Mouse (Mus musculus) embryo, embryonic 11 days (tissue): ENCODE measurements around the gene Aff1.

Source experiments
- DNase-seq: peaks from one replicate; pipeline ENCODE4 v3.0.0-alpha.2; 2015

Aff1 gene

DNA sequence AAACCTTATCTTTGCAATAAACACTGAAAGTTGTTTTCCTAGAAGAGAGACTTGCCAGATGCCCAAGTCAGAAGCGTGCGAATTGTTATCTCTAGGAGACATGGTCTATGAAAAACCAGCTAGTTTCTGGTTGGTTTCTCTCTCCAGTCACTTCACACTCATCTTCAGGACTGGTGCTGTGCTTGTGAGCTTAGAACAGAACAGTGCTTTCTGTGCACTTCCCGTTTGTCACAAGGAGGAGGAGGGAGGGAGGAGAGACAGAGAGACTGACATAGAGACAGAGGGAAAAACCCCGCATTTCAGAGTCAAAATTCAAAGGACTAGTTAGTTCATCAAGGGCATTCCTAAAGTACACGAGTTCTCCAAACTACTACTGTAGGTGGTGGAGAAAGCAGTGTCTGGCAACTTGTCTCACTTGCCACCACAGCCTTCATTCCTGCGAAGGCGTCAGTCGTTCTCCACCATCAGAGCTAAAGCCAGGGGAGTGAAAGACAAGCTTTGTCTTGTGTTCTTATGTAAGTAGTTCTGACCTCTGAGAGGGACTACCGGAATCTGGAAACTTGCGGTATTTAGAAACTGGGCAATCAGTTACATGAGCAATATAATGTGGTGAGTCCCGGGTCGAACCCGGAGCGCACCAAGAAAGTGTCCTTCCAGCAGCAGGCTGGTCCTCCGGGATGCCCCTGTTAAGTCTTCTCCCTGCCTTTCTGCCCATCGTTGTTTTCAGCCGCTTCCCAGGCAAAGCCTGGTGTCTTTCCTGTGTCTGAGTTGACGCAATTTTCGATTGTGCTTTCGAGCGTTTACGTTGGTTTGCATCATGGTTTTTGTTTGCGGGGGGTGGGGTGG lies 60.7 kb downstream of the Aff1 start:
- peak; percentile 56 for DNase-seq

GRCm38 (mm10) chr5:103753511-103754329 lies 61.5 kb downstream of the Aff1 start:
- peak; percentile 95 for DNase-seq

GRCm38 (mm10) chr5:103754330-103755134 lies 62.4 kb downstream of the Aff1 start:
- peak; percentile 70 for DNase-seq

GRCm38 (mm10) chr5:103755135-103755487 lies 62.9 kb downstream of the Aff1 start:
- DNase-seq, result no peak

DNA sequence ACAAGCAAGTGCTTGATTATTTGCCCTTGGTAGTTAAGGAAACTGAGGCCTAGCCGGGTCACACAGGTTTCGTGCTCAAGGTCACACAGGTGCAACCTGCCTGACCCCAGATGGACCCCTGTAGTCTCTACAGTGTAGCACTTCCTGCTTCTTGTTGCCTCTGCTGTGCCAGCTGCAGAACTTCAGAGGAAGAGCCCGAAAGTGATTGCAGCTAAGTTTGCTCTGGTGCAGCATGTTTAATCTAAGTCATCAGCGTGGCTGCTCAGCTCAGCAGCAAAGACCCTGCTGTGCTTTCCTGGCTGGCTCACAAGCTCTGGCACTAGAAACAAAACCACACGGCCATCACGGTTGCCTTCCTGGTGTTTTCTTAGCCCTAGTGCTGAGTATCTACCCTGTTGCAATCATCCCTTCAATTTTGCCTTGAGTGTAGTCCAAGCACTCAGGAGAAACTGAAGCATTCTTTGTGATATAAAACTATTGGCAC lies 64.1 kb downstream of the Aff1 start:
- no peak for DNase-seq

- no peak for DNase-seq
Observed at GRCm38 (mm10) chr5:103758491-103758890, 66.3 kb downstream of the Aff1 start.

GRCm38 (mm10) chr5:103759489-103760424 lies 67.6 kb downstream of the Aff1 start:
- no peak for DNase-seq

- DNase-seq, result peak; percentile 60
Observed at GRCm38 (mm10) chr5:103760425-103761131, 68.4 kb downstream of the Aff1 start.

- no peak for DNase-seq
Observed at GRCm38 (mm10) chr5:103761754-103762153, 69.6 kb downstream of the Aff1 start.

DNA sequence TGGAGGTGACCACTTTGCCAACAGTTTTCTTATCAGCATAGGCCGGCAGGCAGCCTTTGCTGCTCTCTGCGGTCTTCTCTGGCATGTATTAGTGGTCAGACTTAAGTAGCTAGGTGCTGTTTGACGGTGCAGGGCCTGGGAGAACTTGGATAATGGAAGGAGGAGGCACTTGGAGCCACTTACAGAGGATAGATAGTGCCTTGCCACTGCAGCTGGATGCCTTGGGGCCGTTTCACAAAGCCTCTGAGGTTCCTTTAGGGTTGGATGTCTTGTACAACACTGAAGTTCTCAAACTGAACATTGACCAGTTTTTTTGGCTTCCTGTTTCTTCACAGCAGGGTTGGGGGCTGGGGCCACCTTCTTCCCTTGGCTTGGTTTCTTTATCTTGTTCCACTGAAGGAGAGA lies 70.7 kb downstream of the Aff1 start:
- no peak for DNase-seq

GRCm38 (mm10) chr5:103765356-103765755 lies 73.2 kb downstream of the Aff1 start:
- DNase-seq, result no peak

GRCm38 (mm10) chr5:103765758-103766431 lies 73.7 kb downstream of the Aff1 start:
- DNase-seq, result no peak

GRCm38 (mm10) chr5:103766432-103766815 lies 74.2 kb downstream of the Aff1 start:
- no peak for DNase-seq

DNA sequence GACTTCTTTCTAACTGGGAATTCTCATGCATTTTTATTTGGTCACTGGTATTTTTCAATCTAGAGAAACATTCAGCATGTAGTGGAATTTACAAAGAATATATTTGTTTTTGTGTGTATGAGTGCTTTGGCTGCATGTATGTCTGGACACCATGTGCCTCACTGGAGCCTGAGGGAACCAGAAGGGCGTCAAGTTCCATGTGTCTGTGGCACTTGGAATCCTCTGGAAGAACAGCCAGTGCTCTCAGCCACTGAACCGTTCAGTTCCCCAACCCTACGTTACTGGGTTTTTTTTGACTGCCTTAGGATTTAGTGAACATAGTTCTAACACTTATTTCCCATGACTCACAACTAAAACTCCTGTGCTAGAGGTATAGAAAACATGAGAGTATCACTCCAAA lies 76.8 kb downstream of the Aff1 start:
- DNase-seq, result no peak

- no peak for DNase-seq
Observed at GRCm38 (mm10) chr5:103769701-103770100, 77.5 kb downstream of the Aff1 start.

GRCm38 (mm10) chr5:103770447-103771222 lies 78.5 kb downstream of the Aff1 start:
- no peak for DNase-seq

GRCm38 (mm10) chr5:103771380-103771779 lies 79.2 kb downstream of the Aff1 start:
- no peak for DNase-seq

GRCm38 (mm10) chr5:103772252-103772651 lies 80.1 kb downstream of the Aff1 start:
- DNase-seq, result no peak

DNA sequence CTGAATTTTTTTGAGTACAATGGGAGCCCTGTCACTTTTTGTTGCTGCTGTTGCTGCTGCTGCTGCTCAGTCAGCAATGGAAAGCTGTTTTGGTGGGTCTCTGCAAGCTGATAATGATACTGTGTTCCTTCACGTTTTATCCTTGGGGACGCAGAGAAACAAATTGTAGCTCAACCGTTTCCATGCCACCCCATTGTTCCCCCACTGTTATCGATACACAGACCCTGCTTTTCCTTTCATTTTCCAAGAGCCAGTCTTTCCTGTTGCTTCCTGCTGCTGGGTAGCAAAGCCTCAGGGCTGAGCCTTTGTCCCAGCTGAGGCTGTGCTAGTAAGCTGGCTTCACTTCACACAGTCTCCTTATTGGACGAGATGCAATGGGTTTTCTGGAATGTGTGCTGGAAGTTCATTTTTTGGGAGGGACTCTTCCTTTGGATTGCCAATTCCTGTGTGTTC lies 81.0 kb downstream of the Aff1 start:
- peak; percentile 68 for DNase-seq
